Mouse (Mus musculus) brain, embryonic 14.5 days (tissue): ENCODE data around the gene Glis3. TPM values are rescaled to one million over a fixed set of nuclear protein-coding genes. Genes with fewer than 3 reads are reported as not detected.

ENCODE experiments used
- DNase-seq: peaks from one replicate; pipeline ENCODE4 v3.0.0-alpha.2; 2011; ENCODE audit warnings: low read depth
- CTCF ChIP-seq: fragments of 200-500 bp; IDR thresholded peaks from 2 replicates; pipeline ENCODE4 v1.5.1; 2012; ENCODE audit warnings: inconsistent platforms, mild to moderate bottlenecking, moderate library complexity, borderline replicate concordance; ENCODE audit not compliant: insufficient read depth, insufficient read length; ENCODE audit errors: extremely low read depth
- POLR2A ChIP-seq: fragments of 200-500 bp; IDR thresholded peaks from 2 replicates; pipeline ENCODE4 v1.6.1; 2012; ENCODE audit warnings: mild to moderate bottlenecking, inconsistent platforms, borderline replicate concordance; ENCODE audit not compliant: poor library complexity, insufficient read depth, insufficient read length, severe bottlenecking; ENCODE audit errors: extremely low read depth
- polyA plus RNA-seq: library from polyadenylated mRNA; depleted of rRNA; stranded (reverse); fragments of >200 nt; gene quantifications from 2 replicates; pipeline ENCODE4 v1.2.3, GENCODE M21; 2012

Glis3 gene
- polyA plus RNA-seq, 1 experiment, result 3.1 TPM

GRCm38 (mm10) chr19:28306036-28306435 is 373.8 kb downstream of the Glis3 start:
- DNase-seq, result peak; percentile 58
- TF ChIP-seq CTCF, result no peak
- no peak for TF ChIP-seq POLR2A

GRCm38 (mm10) chr19:28305510-28305909 is 374.4 kb downstream of the Glis3 start:
- peak; percentile 87 for DNase-seq

GRCm38 (mm10) chr19:28302831-28303242 is 377.0 kb downstream of the Glis3 start:
- TF ChIP-seq POLR2A, result no peak
- DNase-seq, result peak; percentile 31

More at GRCm38 (mm10) chr19:28305510-28305909, 374.4 kb downstream of the Glis3 start:
- TF ChIP-seq CTCF, result no peak
- TF ChIP-seq POLR2A, result no peak

- TF ChIP-seq POLR2A (no peak), CTCF (no peak)
- DNase-seq, result no peak
Observed at GRCm38 (mm10) chr19:28300226-28300625, 379.7 kb downstream of the Glis3 start.

GRCm38 (mm10) chr19:28299211-28299775 is 380.6 kb downstream of the Glis3 start:
- TF ChIP-seq POLR2A, result no peak
- TF ChIP-seq CTCF, result no peak
- peak; percentile 35 for DNase-seq

GRCm38 (mm10) chr19:28298669-28299068 is 381.2 kb downstream of the Glis3 start:
- DNase-seq, result peak; percentile 77
- TF ChIP-seq POLR2A (no peak), CTCF (no peak)

GRCm38 (mm10) chr19:28291596-28291995 is 388.3 kb downstream of the Glis3 start:
- DNase-seq, result no peak
- TF ChIP-seq POLR2A (no peak), CTCF (no peak)

- TF ChIP-seq CTCF, result no peak
- TF ChIP-seq POLR2A, result no peak
- peak; percentile 70 for DNase-seq
Observed at GRCm38 (mm10) chr19:28289457-28289856, 390.4 kb downstream of the Glis3 start.

GRCm38 (mm10) chr19:28287431-28287830 is 392.4 kb downstream of the Glis3 start:
- TF ChIP-seq CTCF, result no peak
- no peak for TF ChIP-seq POLR2A
- DNase-seq, result no peak

- no peak for TF ChIP-seq CTCF
- no peak for TF ChIP-seq POLR2A
- no peak for DNase-seq
Observed at GRCm38 (mm10) chr19:28284098-28284569, 395.7 kb downstream of the Glis3 start.

- TF ChIP-seq CTCF, result no peak
- DNase-seq, result no peak
Observed at GRCm38 (mm10) chr19:28283241-28284097, 396.4 kb downstream of the Glis3 start.

- DNase-seq, result no peak
- TF ChIP-seq POLR2A (no peak), CTCF (no peak)
Observed at GRCm38 (mm10) chr19:28281405-28281804, 398.5 kb downstream of the Glis3 start.

- peak; percentile 40 for DNase-seq
- TF ChIP-seq POLR2A (no peak), CTCF (no peak)
Observed at GRCm38 (mm10) chr19:28277104-28277503, 402.8 kb downstream of the Glis3 start.
